Mouse (Mus musculus): ENCODE measurements around the gene Rab6b. TPM values are rescaled to one million over a fixed set of nuclear protein-coding genes. Genes with fewer than 3 reads are reported as not detected.
"Not testable (repeated sequence)": the region's sequence is repeated elsewhere in the genome, so short reads cannot be mapped to it uniquely, and the experiment has no call there.

The Rab6b gene
- polyA plus RNA-seq, 1 experiment from 2014 or later, result 2.1 TPM

DNA sequence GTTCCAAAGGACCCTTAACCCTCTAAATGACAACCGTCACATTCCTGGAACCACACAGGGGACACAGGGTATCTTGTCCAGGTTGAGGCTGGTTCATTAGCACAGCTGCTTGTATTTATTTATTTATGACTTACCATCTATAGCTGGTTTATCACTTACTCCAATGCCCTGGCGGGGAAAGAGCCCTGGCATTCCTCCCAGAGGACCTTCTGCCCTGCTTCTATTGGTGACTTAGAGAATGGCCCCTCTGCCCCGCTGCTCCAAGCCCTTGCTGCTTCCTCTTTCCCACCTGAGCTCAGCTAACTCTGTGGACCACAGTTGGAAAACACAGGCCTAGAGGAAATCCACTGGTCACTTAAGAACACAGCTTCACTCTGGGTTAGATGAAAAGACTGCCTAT, 28.2 kb upstream of the Rab6b start:
- Histone ChIP-seq H3K4me1 (no peaks in the 10 kb centered on the region), H3K27me3 (ENCODE audit: low read depth, poor library complexity, severe bottlenecking) (no peaks in the 10 kb centered on the region; the same call in 1 of the 2 replicates), H3K36me3 (no peaks in the 10 kb centered on the region), H3K9me3 (replicated peaks) (no peaks in the 10 kb centered on the region), H3K27ac (no peak overlapping the region), H3K4me3 (no peak overlapping the region)
- WGBS, result 73% methylated on average over 3 of the region's 3 CpGs
- DNase-seq (ENCODE audit: low spot score), result no peak

DNA sequence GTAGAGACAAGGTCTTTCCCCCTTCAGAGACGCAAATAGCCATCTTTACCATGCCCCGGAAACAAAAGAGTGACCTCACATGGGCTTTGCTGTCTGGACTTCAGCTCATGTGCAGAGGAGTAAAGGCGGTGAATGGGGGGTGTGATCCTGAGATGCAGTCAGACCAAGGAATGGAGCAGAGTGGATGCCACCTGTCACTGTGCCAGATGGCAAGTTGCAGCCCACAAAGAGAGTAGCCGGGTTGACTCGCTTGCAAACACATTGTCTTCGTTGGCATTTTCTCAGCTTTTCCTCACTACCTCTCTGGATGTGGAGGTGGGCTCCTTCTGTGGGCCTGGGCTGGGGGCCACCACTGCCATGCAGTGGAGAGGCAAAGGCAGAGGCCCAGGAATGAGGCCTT, 24.9 kb upstream of the Rab6b start:
- Histone ChIP-seq H3K36me3 (no peaks in the 10 kb centered on the region), H3K4me3 (no peak overlapping the region), H3K9me3 (replicated peaks) (no peaks in the 10 kb centered on the region), H3K27ac (no peak overlapping the region), H3K27me3 (ENCODE audit: low read depth, poor library complexity, severe bottlenecking) (peaks cover 8% of the 10 kb centered on the region), H3K4me1 (peaks cover under 1% of the 10 kb centered on the region; the same call in 1 of the 2 replicates)
- no peak for DNase-seq (ENCODE audit: low spot score)
- WGBS, result 90% methylated on average over 6 of the region's 6 CpGs

- Histone ChIP-seq H3K36me3 (no peaks in the 10 kb centered on the region), H3K4me3 (no peak overlapping the region), H3K27me3 (ENCODE audit: low read depth, poor library complexity, severe bottlenecking) (peaks cover 8% of the 10 kb centered on the region), H3K27ac (no peak overlapping the region), H3K9me3 (replicated peaks) (no peaks in the 10 kb centered on the region), H3K4me1 (peaks cover 6% of the 10 kb centered on the region)
- no peak for DNase-seq (ENCODE audit: low spot score)
- 55% methylated on average over 8 of the region's 8 CpGs for whole genome bisulfite sequencing
Measured at GRCm38 (mm10) chr9:103087301-103087700, 24.3 kb upstream of the Rab6b start.

DNA sequence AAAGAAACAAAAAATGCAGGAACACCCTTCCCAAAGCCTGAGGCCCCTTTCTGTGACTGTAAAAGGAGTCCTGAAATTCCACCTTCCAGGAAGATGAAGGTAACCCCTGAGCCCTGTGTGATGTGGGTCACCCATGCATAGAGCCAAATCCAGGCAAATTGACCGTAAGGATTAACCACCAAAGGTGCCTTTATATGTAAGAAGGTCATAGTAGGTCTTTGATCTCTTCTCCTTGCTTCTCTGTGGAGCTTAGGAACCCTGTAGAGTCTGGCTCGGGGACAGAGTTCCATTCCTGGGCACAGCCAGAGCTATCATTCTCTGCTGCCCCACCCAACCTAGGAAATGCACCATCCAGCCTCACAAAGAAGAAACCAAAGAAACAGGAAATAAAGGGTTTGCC, 22.9 kb upstream of the Rab6b start:
- Histone ChIP-seq H3K27me3 (ENCODE audit: low read depth, poor library complexity, severe bottlenecking) (peaks cover 13% of the 10 kb centered on the region), H3K27ac (no peak overlapping the region), H3K9me3 (replicated peaks) (no peaks in the 10 kb centered on the region), H3K36me3 (no peaks in the 10 kb centered on the region), H3K4me3 (no peak overlapping the region), H3K4me1 (peaks cover 12% of the 10 kb centered on the region)
- WGBS, result 78% methylated on average over 2 of the region's 2 CpGs
- no peak for DNase-seq (ENCODE audit: low spot score)

DNA sequence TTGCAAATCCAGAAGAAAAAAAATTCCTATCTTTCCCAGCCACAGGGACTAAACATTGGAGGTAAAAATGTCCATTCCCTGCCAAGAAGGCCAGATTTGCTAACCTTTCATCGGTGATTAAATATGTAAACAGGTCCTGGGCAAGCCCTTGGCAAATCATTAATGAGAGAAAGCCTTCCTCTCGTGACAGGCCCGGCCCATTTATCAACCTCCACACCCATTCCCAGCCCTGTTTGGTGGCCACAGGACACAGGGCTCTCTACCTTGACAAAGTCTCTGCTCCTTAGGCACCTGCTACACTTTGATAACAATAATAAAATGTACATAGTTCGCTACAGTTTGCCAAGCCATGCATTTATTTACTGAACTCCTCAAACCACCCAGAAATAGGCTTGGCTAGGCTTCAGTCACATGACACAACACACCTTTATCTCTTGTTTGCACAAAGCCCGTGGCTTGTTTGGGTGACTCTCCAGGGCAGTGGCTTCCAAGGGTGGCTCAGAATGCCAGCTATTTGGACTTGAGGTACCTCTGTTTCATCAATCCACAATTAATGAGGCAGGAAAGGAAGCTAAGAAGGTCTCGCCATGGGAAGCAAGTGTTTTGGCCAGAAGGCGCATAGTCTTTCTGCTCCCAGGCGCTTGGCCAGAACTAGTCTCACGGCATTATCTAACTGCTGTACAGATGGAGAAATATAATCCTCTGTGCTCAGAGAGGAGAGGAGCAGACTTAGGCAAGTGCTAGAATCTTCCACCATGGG, 21.3 kb upstream of the Rab6b start:
- no peaks in the 10 kb centered on the region for H3K36me3 ChIP-seq
- DNase-seq (ENCODE audit: low spot score), result no peak
- no peaks in the 10 kb centered on the region for H3K9me3 ChIP-seq (replicated peaks)
- peaks cover 12% of the 10 kb centered on the region for H3K4me1 ChIP-seq
- WGBS, result 87% methylated on average over 9 of the region's 9 CpGs
- no peak overlapping the region for H3K4me3 ChIP-seq
- peaks cover 13% of the 10 kb centered on the region for H3K27me3 ChIP-seq (ENCODE audit: low read depth, poor library complexity, severe bottlenecking)
- H3K27ac ChIP-seq, result no peak overlapping the region

- WGBS, result 82% methylated on average over 16 of the region's 16 CpGs
- no peak for DNase-seq (ENCODE audit: low spot score)
- Histone ChIP-seq H3K27ac (no peak overlapping the region), H3K4me3 (no peak overlapping the region), H3K27me3 (ENCODE audit: low read depth, poor library complexity, severe bottlenecking) (peaks cover 13% of the 10 kb centered on the region), H3K4me1 (peaks cover 12% of the 10 kb centered on the region), H3K9me3 (replicated peaks) (no peaks in the 10 kb centered on the region), H3K36me3 (no peaks in the 10 kb centered on the region)
Measured at GRCm38 (mm10) chr9:103091039-103091883, 20.3 kb upstream of the Rab6b start.

DNA sequence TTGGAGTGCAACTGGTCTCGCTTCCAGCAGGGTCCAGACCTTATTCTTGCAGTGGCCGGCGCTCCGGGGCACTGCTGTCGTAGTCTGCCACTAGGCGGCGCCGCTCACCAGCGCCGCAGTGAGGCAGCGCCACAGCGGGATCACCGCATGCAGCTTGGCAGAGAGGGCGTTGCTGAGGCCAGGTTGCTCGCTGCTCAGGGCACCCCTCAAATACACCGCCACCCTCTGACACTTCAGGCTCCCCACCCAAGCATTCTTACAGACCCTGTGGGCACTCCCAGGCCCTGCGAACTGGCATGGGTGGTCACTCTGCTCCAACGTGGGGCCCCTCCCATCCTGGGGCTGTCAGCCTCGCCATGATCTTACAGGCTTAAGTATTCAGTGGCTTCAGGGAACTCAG, 19.3 kb upstream of the Rab6b start:
- Histone ChIP-seq H3K27me3 (ENCODE audit: low read depth, poor library complexity, severe bottlenecking) (peaks cover 13% of the 10 kb centered on the region), H3K36me3 (no peaks in the 10 kb centered on the region), H3K9me3 (replicated peaks) (no peaks in the 10 kb centered on the region), H3K4me1 (peaks cover 12% of the 10 kb centered on the region), H3K4me3 (peak overlapping the region; percentile 56), H3K27ac (peak overlapping the region; percentile 48)
- WGBS, result under 1% methylated on average over 19 of the region's 19 CpGs
- peak; percentile 92 for DNase-seq (ENCODE audit: low spot score)

DNA sequence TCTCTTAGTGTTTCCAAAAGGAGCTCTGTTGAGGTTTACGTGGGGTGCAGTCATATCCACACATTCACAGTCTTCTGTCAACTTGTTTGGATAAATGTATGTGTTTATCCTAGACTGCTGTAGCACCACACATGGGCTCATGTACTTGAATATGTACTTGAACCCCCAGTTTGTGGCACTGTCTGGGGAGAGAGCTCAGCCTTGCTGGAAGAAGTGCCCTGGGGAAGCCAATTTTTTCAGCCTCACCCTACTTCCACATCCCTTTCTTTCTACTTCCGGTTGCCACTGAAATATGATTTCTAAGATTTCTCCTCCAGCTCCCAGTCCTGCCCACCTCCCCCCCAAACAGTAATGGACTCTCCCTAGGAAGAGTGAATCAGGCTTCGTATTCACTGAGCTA, 17.9 kb upstream of the Rab6b start:
- Histone ChIP-seq H3K36me3 (no peaks in the 10 kb centered on the region), H3K27me3 (ENCODE audit: low read depth, poor library complexity, severe bottlenecking) (peaks cover 13% of the 10 kb centered on the region), H3K27ac (no peak overlapping the region), H3K4me3 (no peak overlapping the region), H3K4me1 (peaks cover 12% of the 10 kb centered on the region), H3K9me3 (replicated peaks) (no peaks in the 10 kb centered on the region)
- 84% methylated on average over 3 of the region's 3 CpGs for WGBS
- no peak for DNase-seq (ENCODE audit: low spot score)

DNA sequence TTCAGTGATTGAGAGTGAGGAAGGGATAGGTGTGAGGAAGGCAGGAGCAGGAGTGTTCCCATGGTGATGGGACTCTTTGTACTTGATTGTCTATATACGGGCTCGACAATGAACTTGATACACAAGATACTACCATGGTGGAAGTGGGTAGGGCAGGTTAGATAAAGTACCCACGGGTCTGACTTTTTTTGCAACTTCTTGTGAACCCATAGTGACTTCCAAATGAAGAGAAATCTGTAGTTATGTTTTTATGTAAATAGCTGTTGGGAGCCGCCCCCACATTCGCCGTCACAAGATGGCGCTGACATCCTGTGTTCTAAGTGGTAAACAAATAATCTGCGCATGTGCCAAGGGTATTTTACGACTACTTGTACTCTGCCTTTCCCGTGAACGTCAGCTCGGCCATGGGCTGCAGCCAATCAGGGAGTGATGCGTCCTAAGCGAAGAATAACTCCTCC, 3.2 kb upstream of the Rab6b start:
- peaks cover 41% of the 10 kb centered on the region for H3K27me3 ChIP-seq (ENCODE audit: low read depth, poor library complexity, severe bottlenecking)
- peak overlapping the region; percentile 81 for H3K27ac ChIP-seq
- peak; percentile 65 for DNase-seq (ENCODE audit: low spot score)
- H3K36me3 ChIP-seq; H3K9me3 ChIP-seq (replicated peaks): not testable (repeated sequence)
- H3K4me1 ChIP-seq, result peaks cover 38% of the 10 kb centered on the region
- 24% methylated on average over 9 of the region's 14 CpGs for WGBS
- H3K4me3 ChIP-seq, result peak overlapping the region; percentile 45

- no peak for DNase-seq (ENCODE audit: low spot score)
- no peaks in the 10 kb centered on the region for H3K9me3 ChIP-seq (replicated peaks)
- peak overlapping the region; percentile 78 for H3K27ac ChIP-seq
- peaks cover 39% of the 10 kb centered on the region for H3K4me1 ChIP-seq
- H3K36me3 ChIP-seq, result no peaks in the 10 kb centered on the region
- H3K4me3 ChIP-seq, result peak overlapping the region; percentile 55
- peaks cover 49% of the 10 kb centered on the region for H3K27me3 ChIP-seq (ENCODE audit: low read depth, poor library complexity, severe bottlenecking)
- 42% methylated on average over 18 of the region's 18 CpGs for WGBS
Measured at GRCm38 (mm10) chr9:103108943-103109670, 2.5 kb upstream of the Rab6b start.

DNA sequence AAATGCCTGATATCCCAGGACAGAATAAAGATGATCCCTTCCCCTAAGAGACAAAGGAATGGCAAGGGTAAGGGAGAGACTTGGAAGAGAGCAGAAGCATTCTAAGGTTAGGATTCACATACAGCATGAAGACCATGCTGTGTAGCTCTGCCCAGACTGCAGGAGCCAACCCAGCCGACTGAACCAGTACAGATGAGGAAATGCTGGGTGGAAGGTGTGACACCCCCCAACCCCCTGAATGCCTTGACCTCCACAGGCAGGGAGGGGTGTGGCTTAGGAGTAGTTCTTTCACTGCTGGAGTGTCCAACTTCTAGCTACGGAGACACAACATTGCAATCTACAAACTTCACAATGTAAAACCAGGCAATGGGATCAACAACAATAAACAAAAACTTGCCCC, 1.7 kb upstream of the Rab6b start:
- Histone ChIP-seq H3K36me3 (no peaks in the 10 kb centered on the region), H3K4me1 (peaks cover 39% of the 10 kb centered on the region), H3K27me3 (ENCODE audit: low read depth, poor library complexity, severe bottlenecking) (peaks cover 57% of the 10 kb centered on the region), H3K27ac (no peak overlapping the region), H3K9me3 (replicated peaks) (no peaks in the 10 kb centered on the region), H3K4me3 (no peak overlapping the region)
- 74% methylated on average over 2 of the region's 2 CpGs for WGBS
- DNase-seq (ENCODE audit: low spot score), result no peak

- Histone ChIP-seq H3K4me3 (peak overlapping the region; percentile 72), H3K9me3 (replicated peaks) (no peaks in the 10 kb centered on the region), H3K27ac (0 out of 2 replicates have a peak overlapping the region, but pooled peaks have one; percentile 81), H3K27me3 (ENCODE audit: low read depth, poor library complexity, severe bottlenecking) (peaks cover 67% of the 10 kb centered on the region), H3K36me3 (no peaks in the 10 kb centered on the region), H3K4me1 (peaks cover 39% of the 10 kb centered on the region)
- DNase-seq (ENCODE audit: low spot score), result no peak
- 20% methylated on average over 18 of the region's 18 CpGs for WGBS
Measured at GRCm38 (mm10) chr9:103110727-103111501, 673 bp upstream of the Rab6b start.

Data from limb, embryonic 10.5 days (tissue).